Mouse (Mus musculus) brown adipose tissue, adult 24 weeks (tissue): Measurements from ENCODE around the gene Qrich1. TPM values are rescaled to one million over a fixed set of nuclear protein-coding genes. Genes with fewer than 3 reads are reported as not detected.

ENCODE experiments used
- H3K27ac ChIP-seq: fragments of 200-500 bp; replicated peaks from 2 replicates; pipeline ENCODE4 v1.5.1; 2012; ENCODE audit warnings: low read depth, mild to moderate bottlenecking, low read length
- H3K4me1 ChIP-seq: fragments of 200-500 bp; 2 replicates; pipeline ENCODE4 v1.6.1; 2012; ENCODE audit warnings: low read length, mixed read lengths; ENCODE audit not compliant: control insufficient read depth, insufficient read depth, insufficient read length
- H3K4me3 ChIP-seq: fragments of 200-500 bp; 2 replicates; pipeline ENCODE4 v1.5.1; 2012; ENCODE audit warnings: low read depth, mild to moderate bottlenecking, low read length, moderate library complexity; ENCODE audit not compliant: insufficient read depth
- polyA plus RNA-seq: library from polyadenylated mRNA; stranded (reverse); fragments of >200 nt; gene quantifications from 2 replicates; pipeline ENCODE4 v1.2.4, GENCODE M21; 2012; ENCODE audit not compliant: missing spikeins, insufficient read depth, insufficient read length

The Qrich1 gene
- polyA plus RNA-seq, 1 experiment, result 45.7 TPM

- H3K4me1 ChIP-seq, result peaks cover 11% of the 10 kb centered on the region
- H3K27ac ChIP-seq, result peak overlapping the region; percentile 98
- H3K4me3 ChIP-seq, result peak overlapping the region; percentile 99
Observed at GRCm38 (mm10) chr9:108517253-108517930, 786 bp downstream of the Qrich1 start.

- H3K27ac ChIP-seq, result peak overlapping the region; percentile 94
- H3K4me1 ChIP-seq, result peaks cover 11% of the 10 kb centered on the region
- H3K4me3 ChIP-seq, result peak overlapping the region; percentile 69
Observed at GRCm38 (mm10) chr9:108517931-108518332, 1.3 kb downstream of the Qrich1 start.

GRCm38 (mm10) chr9:108521604-108522003, 5.0 kb downstream of the Qrich1 start:
- Histone ChIP-seq H3K27ac (no peak overlapping the region), H3K4me3 (no peak overlapping the region), H3K4me1 (peaks cover 9% of the 10 kb centered on the region)

GRCm38 (mm10) chr9:108523341-108523740, 6.7 kb downstream of the Qrich1 start:
- peaks cover 9% of the 10 kb centered on the region for H3K4me1 ChIP-seq
- H3K27ac ChIP-seq, result no peak overlapping the region
- H3K4me3 ChIP-seq, result no peak overlapping the region

- Histone ChIP-seq H3K27ac (no peak overlapping the region), H3K4me1 (0 out of 2 replicates have a peak, but pooled peaks cover 2% of the 10 kb centered on the region), H3K4me3 (no peak overlapping the region)
Observed at GRCm38 (mm10) chr9:108525400-108525799, 8.8 kb downstream of the Qrich1 start.

- no peaks in the 10 kb centered on the region for H3K4me1 ChIP-seq
- no peak overlapping the region for H3K4me3 ChIP-seq
- H3K27ac ChIP-seq, result no peak overlapping the region
Observed at GRCm38 (mm10) chr9:108530954-108531353, 14.3 kb downstream of the Qrich1 start.

- Histone ChIP-seq H3K4me3 (no peak overlapping the region), H3K4me1 (no peaks in the 10 kb centered on the region), H3K27ac (no peak overlapping the region)
Observed at GRCm38 (mm10) chr9:108531496-108531895, 14.9 kb downstream of the Qrich1 start.

GRCm38 (mm10) chr9:108540846-108541245, 24.2 kb downstream of the Qrich1 start:
- Histone ChIP-seq H3K27ac (no peak overlapping the region), H3K4me1 (no peaks in the 10 kb centered on the region), H3K4me3 (no peak overlapping the region)

GRCm38 (mm10) chr9:108545986-108546385, 29.4 kb downstream of the Qrich1 start:
- Histone ChIP-seq H3K27ac (no peak overlapping the region), H3K4me1 (no peaks in the 10 kb centered on the region), H3K4me3 (no peak overlapping the region)

GRCm38 (mm10) chr9:108546875-108547274, 30.3 kb downstream of the Qrich1 start:
- H3K27ac ChIP-seq, result no peak overlapping the region
- H3K4me1 ChIP-seq, result no peaks in the 10 kb centered on the region
- no peak overlapping the region for H3K4me3 ChIP-seq

- Histone ChIP-seq H3K27ac (no peak overlapping the region), H3K4me3 (no peak overlapping the region), H3K4me1 (no peaks in the 10 kb centered on the region)
Observed at GRCm38 (mm10) chr9:108559169-108559568, 42.6 kb downstream of the Qrich1 start.

- H3K4me3 ChIP-seq, result peak within 1 kb of the TSS; percentile 58
- no peaks in the 10 kb centered on the region for H3K4me1 ChIP-seq
Observed at GRCm38 (mm10) chr9:108560227-108560841, 43.7 kb downstream of the Qrich1 start, which contains the start of gene Impdh2. Gene Impdh2, plus strand, starts transcription at chr9:108560286.

GRCm38 (mm10) chr9:108563671-108564070, 47.1 kb downstream of the Qrich1 start:
- H3K4me1 ChIP-seq, result peaks cover 7% of the 10 kb centered on the region
- H3K27ac ChIP-seq, result no peak overlapping the region
- no peak overlapping the region for H3K4me3 ChIP-seq

More at GRCm38 (mm10) chr9:108560227-108560841, 43.7 kb downstream of the Qrich1 start, which contains the start of gene Impdh2:
- H3K27ac ChIP-seq, result peak within 1 kb of the TSS; percentile 23

GRCm38 (mm10) chr9:108564131-108564530, 47.5 kb downstream of the Qrich1 start:
- Histone ChIP-seq H3K27ac (no peak overlapping the region), H3K4me3 (no peak overlapping the region), H3K4me1 (peaks cover 8% of the 10 kb centered on the region)

- Histone ChIP-seq H3K4me1 (peaks cover 13% of the 10 kb centered on the region), H3K4me3 (peak overlapping the region; percentile 79), H3K27ac (peak overlapping the region; percentile 78)
Observed at GRCm38 (mm10) chr9:108565881-108566814, 49.5 kb downstream of the Qrich1 start.
